Mouse (Mus musculus): Measurements from ENCODE around the gene Olr1. TPM values are rescaled to one million over a fixed set of nuclear protein-coding genes. Genes with fewer than 3 reads are reported as not detected.
"Not testable (repeated sequence)": the region's sequence is repeated elsewhere in the genome, so short reads cannot be mapped to it uniquely, and the experiment has no call there.

Gene Olr1
- polyA plus RNA-seq, 1 experiment from 2014 or later: not detected

DNA sequence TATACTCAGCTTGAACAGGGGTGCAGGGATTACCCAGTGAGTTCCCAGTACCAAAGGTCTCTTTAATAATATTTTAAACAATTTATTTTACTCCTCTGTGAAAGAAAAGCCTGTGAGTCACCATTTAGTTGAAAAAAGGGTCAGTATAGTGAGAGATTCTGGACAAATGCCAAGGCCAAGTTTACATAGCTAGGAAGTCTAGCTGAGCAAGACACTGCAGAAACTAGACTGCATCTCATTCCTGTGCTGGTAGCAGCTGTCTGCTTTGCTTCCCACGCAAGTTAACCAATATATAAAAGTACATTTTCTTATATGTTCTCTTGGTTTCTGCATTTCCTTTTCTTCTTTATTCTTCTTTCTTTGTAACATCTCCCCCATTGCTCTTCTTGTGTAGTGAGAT lies 6.4 kb upstream of the Olr1 start:
- no peak for DNase-seq (ENCODE audit: low read depth, low spot score)
- ChIA-PET POLR2A (no interaction called here), CTCF (interaction anchor here (1.3 kb wide), 1 partner anchor 113 kb away, joined by 3 read pairs; no protein-coding TSS in a partner anchor)
- TF ChIP-seq CTCF (IDR thresholded peaks at IDR 0.05): no peak
- ATAC-seq: no peak
- in situ Hi-C loops (cut with MboI; ENCODE audit: low pct_unique_long_range_greater_than_20kb): no loop called here
- H3K27me3 ChIP-seq: peaks cover 5% of the 10 kb centered on the region

DNA sequence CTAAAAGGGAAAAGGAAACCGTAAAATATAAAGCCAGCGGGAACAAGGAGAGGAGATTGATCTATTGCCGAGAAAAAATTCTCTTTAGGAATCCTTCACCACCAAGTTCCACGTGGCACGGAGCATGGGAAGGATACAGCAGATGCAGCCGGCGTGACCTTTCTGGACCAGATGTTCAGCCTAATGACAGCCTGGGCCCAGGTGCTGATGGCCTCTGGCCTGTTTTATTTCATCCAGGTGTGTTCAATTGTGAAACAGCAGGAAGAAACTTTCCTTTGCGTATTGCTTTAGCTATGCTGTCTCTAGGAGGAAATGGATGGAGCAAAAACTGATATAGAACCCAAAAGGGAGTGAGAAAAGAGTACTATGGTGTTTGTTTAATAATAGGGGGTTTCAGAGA lies 5.9 kb upstream of the Olr1 start:
- in situ Hi-C loops (cut with MboI; ENCODE audit: low pct_unique_long_range_greater_than_20kb): no loop called here
- POLR2A ChIA-PET: no interaction called here
- DNase-seq (ENCODE audit: low read depth, low spot score): no peak
- no peak for ATAC-seq
- no peak for TF ChIP-seq CTCF (IDR thresholded peaks at IDR 0.05)
- peaks cover 5% of the 10 kb centered on the region for H3K27me3 ChIP-seq
- CTCF ChIA-PET: no interaction called here

DNA sequence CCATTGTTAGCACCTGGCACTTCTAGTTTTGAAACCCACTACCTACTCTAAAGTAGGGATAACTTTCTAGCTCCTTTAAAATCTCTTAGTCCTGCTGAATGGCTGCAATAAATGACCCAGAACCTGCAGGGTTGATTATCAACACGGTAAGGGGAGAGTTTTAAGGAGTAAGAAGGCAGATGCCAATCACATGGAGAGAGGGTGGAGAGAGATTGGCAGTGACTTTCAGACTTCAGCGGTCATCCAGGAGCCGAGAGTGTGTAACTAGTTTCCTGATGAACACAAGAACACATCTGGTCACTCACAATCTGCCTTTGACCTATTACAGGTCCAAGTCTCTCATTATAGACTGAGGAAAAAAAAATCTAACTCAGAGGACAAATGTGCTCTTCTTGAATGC lies 5.4 kb upstream of the Olr1 start, which contains the start of gene Tmem52b:
Tmem52b (plus strand) TSS at position 189 of the 400 bp plus-strand sequence.
- DNase-seq (ENCODE audit: low read depth, low spot score) (no peak), ATAC-seq (no peak)
- H3K27me3 ChIP-seq: peaks cover 5% of the 10 kb centered on the region
- no peak for TF ChIP-seq CTCF (IDR thresholded peaks at IDR 0.05)
- in situ Hi-C loops (cut with MboI; ENCODE audit: low pct_unique_long_range_greater_than_20kb): no loop called here
- CTCF ChIA-PET: no interaction called here
- POLR2A ChIA-PET: no interaction called here

DNA sequence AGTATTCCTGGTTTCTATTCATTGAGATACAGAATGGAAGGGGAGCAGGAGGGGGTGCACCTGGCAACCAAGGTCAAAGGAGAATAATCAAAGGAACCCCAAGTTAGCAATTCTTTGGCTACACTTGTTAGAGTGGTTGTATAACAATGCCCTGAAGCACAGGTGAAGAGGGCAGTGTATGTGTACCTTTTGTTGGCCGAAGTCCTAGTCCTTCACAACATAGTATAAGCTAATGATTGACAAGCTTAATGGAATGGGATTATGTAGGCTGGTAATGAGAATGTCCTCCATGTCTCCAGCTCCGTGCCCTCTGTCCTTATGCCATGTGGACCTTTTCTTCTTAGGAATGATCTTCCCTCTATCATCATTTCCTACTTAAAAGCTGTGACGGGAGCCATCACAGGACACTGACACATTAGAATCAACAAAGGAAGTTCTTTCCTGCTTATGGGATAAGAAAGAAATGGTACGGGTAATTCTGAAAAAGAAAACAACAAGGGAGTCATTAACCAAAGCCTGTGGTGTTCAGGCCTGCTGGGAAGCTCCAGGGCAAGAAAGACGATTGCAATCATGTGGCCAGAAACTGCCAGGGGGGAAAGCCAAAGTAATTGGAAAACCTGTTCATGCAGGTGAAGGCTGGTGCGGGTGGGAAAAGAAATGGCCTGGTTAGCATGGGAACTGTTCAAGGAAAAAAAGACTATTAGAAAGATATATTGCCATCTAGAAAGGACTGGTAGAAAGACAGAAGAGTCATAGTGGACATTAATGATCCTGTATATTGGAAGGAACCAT lies 3.4 kb upstream of the Olr1 start:
- peaks cover 7% of the 10 kb centered on the region for H3K27me3 ChIP-seq
- ChIA-PET CTCF (interaction anchor here (1.4 kb wide), 1 partner anchor 39 kb away, joined by 3 read pairs; no protein-coding TSS in a partner anchor), POLR2A (no interaction called here)
- DNase-seq (ENCODE audit: low read depth, low spot score) (no peak), ATAC-seq (no peak)
- TF ChIP-seq CTCF (IDR thresholded peaks at IDR 0.05): no peak
- in situ Hi-C loops (cut with MboI; ENCODE audit: low pct_unique_long_range_greater_than_20kb): no loop called here

GRCm38 (mm10) chr6:129503471-129503870 lies 3.5 kb downstream of the Olr1 start:
- no peak for ATAC-seq
- no peak for DNase-seq (ENCODE audit: low read depth, low spot score)
- no peak for TF ChIP-seq CTCF (IDR thresholded peaks at IDR 0.05)
- POLR2A ChIA-PET: no interaction called here
- in situ Hi-C loops (cut with MboI; ENCODE audit: low pct_unique_long_range_greater_than_20kb): no loop called here
- CTCF ChIA-PET: no interaction called here
- peaks cover 17% of the 10 kb centered on the region for H3K27me3 ChIP-seq

GRCm38 (mm10) chr6:129499516-129499915 lies 7.4 kb downstream of the Olr1 start:
- POLR2A ChIA-PET; ATAC-seq; DNase-seq (ENCODE audit: low read depth, low spot score); in situ Hi-C loops (cut with MboI; ENCODE audit: low pct_unique_long_range_greater_than_20kb): not testable (repeated sequence)
- peaks cover 28% of the 10 kb centered on the region for H3K27me3 ChIP-seq
- CTCF ChIA-PET: interaction anchor here (1.2 kb wide), 1 partner anchor 18 kb away, joined by 3 read pairs; no protein-coding TSS in a partner anchor

GRCm38 (mm10) chr6:129497345-129498218 lies 9.4 kb downstream of the Olr1 start:
- CTCF ChIA-PET: interaction anchor here (0.8 to 1.0 kb wide), 2 partner anchors 20 to 26 kb away, joined by 3 read pairs; no protein-coding TSS in a partner anchor
- ATAC-seq (no peak), DNase-seq (ENCODE audit: low read depth, low spot score) (no peak)
- no peak for TF ChIP-seq CTCF (IDR thresholded peaks at IDR 0.05)
- in situ Hi-C loops (cut with MboI; ENCODE audit: low pct_unique_long_range_greater_than_20kb): no loop called here
- H3K27me3 ChIP-seq: peaks cover 25% of the 10 kb centered on the region
- POLR2A ChIA-PET: no interaction called here

- ChIA-PET CTCF (no interaction called here), POLR2A (no interaction called here)
- no peak for TF ChIP-seq CTCF (IDR thresholded peaks at IDR 0.05)
- peaks cover 35% of the 10 kb centered on the region for H3K27me3 ChIP-seq
- DNase-seq (ENCODE audit: low read depth, low spot score) (no peak), ATAC-seq (no peak)
- in situ Hi-C loops (cut with MboI; ENCODE audit: low pct_unique_long_range_greater_than_20kb): no loop called here
These were observed 12.0 kb downstream of the Olr1 start for GRCm38 (mm10) chr6:129494924-129495323.

GRCm38 (mm10) chr6:129480089-129480958 lies 26.6 kb downstream of the Olr1 start:
- no peak for TF ChIP-seq CTCF (IDR thresholded peaks at IDR 0.05)
- CTCF ChIA-PET: interaction anchor here (0.6 to 1.0 kb wide), 2 partner anchors 11 to 22 kb away, joined by 3 read pairs; no protein-coding TSS in a partner anchor
- in situ Hi-C loops (cut with MboI; ENCODE audit: low pct_unique_long_range_greater_than_20kb): no loop called here
- DNase-seq (ENCODE audit: low read depth, low spot score) (no peak), ATAC-seq (no peak)
- peaks cover 4% of the 10 kb centered on the region for H3K27me3 ChIP-seq
- POLR2A ChIA-PET: no interaction called here

Measured in Patski (cell line).